Mouse (Mus musculus) ES-E14 (cell line): ENCODE measurements around the gene Tubb5. TPM values are rescaled to one million over a fixed set of nuclear protein-coding genes. Genes with fewer than 3 reads are reported as not detected.
A peak's percentile ranks its signal among the peaks of the same experiment; 100 is the strongest.
"Not testable (repeated sequence)": the region's sequence is repeated elsewhere in the genome, so short reads cannot be mapped to it uniquely, and the experiment has no call there.

Experiments
- DNase-seq: peaks from one replicate; pipeline ENCODE4 v3.0.0-alpha.2; 2013; ENCODE audit warnings: low read depth, low spot score
- H3K27ac ChIP-seq: 2 replicates; pipeline ENCODE4 v1.5.1; 2012; ENCODE audit warnings: low read depth, mild to moderate bottlenecking, low read length, moderate library complexity, mixed read lengths; ENCODE audit not compliant: poor library complexity, insufficient read depth, severe bottlenecking
- H3K36me3 ChIP-seq: 2 replicates; pipeline ENCODE4 v1.6.1; 2012; ENCODE audit warnings: mild to moderate bottlenecking, low read length, moderate library complexity, mixed read lengths; ENCODE audit not compliant: control insufficient read depth, poor library complexity, insufficient read depth, severe bottlenecking
- H3K4me1 ChIP-seq, 2 experiments: fragments of 150-350 bp in 1 of 2; sonication (generic) in 1 of 2; 2 replicates each; pipeline ENCODE4 v1.6.1; 2012; ENCODE audit warnings: low read length in 2 of 2, mild to moderate bottlenecking in 1 of 2, mixed read lengths in 1 of 2; ENCODE audit not compliant: control insufficient read depth in 2 of 2, insufficient read depth in 2 of 2, poor library complexity in 1 of 2
- H3K4me3 ChIP-seq, 2 experiments: fragments of 150-350 bp in 1 of 2; sonication (generic) in 1 of 2; 2 replicates each; pipeline ENCODE4 v1.5.1; 2012; ENCODE audit warnings: low read length in 2 of 2, low read depth in 1 of 2, mild to moderate bottlenecking in 1 of 2, mixed read lengths in 1 of 2; ENCODE audit not compliant: insufficient read depth in 1 of 2, poor library complexity in 1 of 2, severe bottlenecking in 1 of 2
- H3K9ac ChIP-seq: 2 replicates; pipeline ENCODE4 v1.6.1; 2012; ENCODE audit warnings: low read depth, mild to moderate bottlenecking, low read length, mixed read lengths; ENCODE audit not compliant: poor library complexity, insufficient read depth, severe bottlenecking
- H3K9me3 ChIP-seq: fragments of 150-350 bp; sonication (generic); 2 replicates; pipeline ENCODE4 v1.6.1; 2012; ENCODE audit warnings: low read depth, mild to moderate bottlenecking, low read length; ENCODE audit not compliant: control insufficient read depth, insufficient read depth
- CHD2 ChIP-seq: IDR thresholded peaks from 2 replicates; pipeline ENCODE4 v1.6.1; 2014; ENCODE audit warnings: mild to moderate bottlenecking, low read depth, low read length, inconsistent platforms
- HCFC1 ChIP-seq: IDR thresholded peaks from 2 replicates; pipeline ENCODE4 v1.6.1; 2012; ENCODE audit warnings: low read length, inconsistent platforms, borderline replicate concordance; ENCODE audit not compliant: insufficient read depth
- MAFK ChIP-seq: IDR thresholded peaks from 2 replicates; pipeline ENCODE4 v1.6.1; 2014; ENCODE audit warnings: mild to moderate bottlenecking, low read depth, low read length, inconsistent platforms; ENCODE audit not compliant: insufficient read depth
- ZC3H11A ChIP-seq: IDR thresholded peaks from 2 replicates; pipeline ENCODE4 v1.6.1; 2012; ENCODE audit warnings: low read depth, mild to moderate bottlenecking, inconsistent platforms, low read length, borderline replicate concordance
- ZNF384 ChIP-seq: IDR thresholded peaks from 2 replicates; pipeline ENCODE4 v1.6.1; 2012; ENCODE audit warnings: low read depth, low read length, inconsistent platforms
- in situ Hi-C, 2 experiments: fragments of 600-800 bp; cut with MboI; formaldehyde crosslinking; loops; one replicate each; pipeline ENCODE4 v1.15.1; 2025; ENCODE audit warnings: low sequenced_read_pairs in 2 of 2, inconsistent platforms in 1 of 2; ENCODE audit not compliant: unreplicated experiment in 2 of 2
- total RNA-seq: library from RNA; depleted of rRNA; stranded (reverse); fragments of 300-350 nt; gene quantifications from 2 replicates; pipeline ENCODE4 v1.2.3, GENCODE M21; 2012

The Tubb5 gene
- total RNA-seq, 1 experiment: 1,157 TPM

DNA sequence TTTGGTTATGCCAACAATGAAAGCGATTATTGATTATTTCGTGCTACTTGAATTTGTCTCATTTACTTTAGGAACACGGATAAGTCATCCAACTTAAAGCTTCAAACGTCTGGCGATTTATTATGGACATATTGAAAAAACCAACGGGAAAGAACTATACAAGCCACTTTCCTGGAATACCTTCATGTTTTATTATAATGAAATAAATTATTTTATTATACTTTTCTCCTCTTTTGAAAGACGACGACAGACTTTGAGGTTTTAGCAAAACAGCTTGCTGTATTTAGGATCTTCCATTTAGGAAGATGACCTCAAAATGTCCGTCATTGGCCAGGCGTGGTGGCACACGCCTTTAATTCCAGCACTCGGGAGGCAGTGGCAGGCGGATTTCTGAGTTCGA, 2.5 kb upstream of the Tubb5 start:
- DNase-seq: no peak
- Histone ChIP-seq H3K36me3 (peaks cover 18% of the 10 kb centered on the region), H3K9me3 (no peaks in the 10 kb centered on the region), H3K9ac (no peak overlapping the region; the same call in 1 of the 2 replicates), H3K4me3 (peak overlapping the region; percentile 54 to 63; a peak in 3 of 4 replicates), H3K4me1 (peaks cover under 1 to 13% of the 10 kb centered on the region in 2 experiments), H3K27ac (peak overlapping the region; percentile 34; the same call in 1 of the 2 replicates)
- in situ Hi-C loops: no loop called here
- TF ChIP-seq MAFK: no peak
- TF ChIP-seq ZC3H11A: no peak
- no peak for TF ChIP-seq CHD2
- TF ChIP-seq HCFC1: no peak
- TF ChIP-seq ZNF384: no peak

- Histone ChIP-seq H3K9ac (peak overlapping the region; percentile 58; the same call in 1 of the 2 replicates), H3K4me1 (peaks cover 8 to 13% of the 10 kb centered on the region in 2 experiments), H3K4me3 (peak overlapping the region; percentile 62 to 96; a peak in 2 of 4 replicates), H3K36me3 (peaks cover 28% of the 10 kb centered on the region)
- in situ Hi-C loops, DNase-seq, H3K27ac ChIP-seq, H3K9me3 ChIP-seq: not testable (repeated sequence)
Measured at GRCm38 (mm10) chr17:35839002-35839401, 896 bp upstream of the Tubb5 start.

- no peak for DNase-seq
- peak overlapping the region; percentile 64; the same call in 1 of the 2 replicates for H3K27ac ChIP-seq
- H3K4me1 ChIP-seq: peaks cover 8 to 13% of the 10 kb centered on the region in 2 experiments
- peak overlapping the region; percentile 58; the same call in 1 of the 2 replicates for H3K9ac ChIP-seq
- no peaks in the 10 kb centered on the region for H3K9me3 ChIP-seq
- TF ChIP-seq MAFK (peak; percentile 66; the same call in 1 of the 2 replicates), ZNF384 (no peak)
- H3K36me3 ChIP-seq: peaks cover 32% of the 10 kb centered on the region
- H3K4me3 ChIP-seq: peak overlapping the region; percentile 62 to 96
- in situ Hi-C loops: no loop called here
Measured at GRCm38 (mm10) chr17:35838570-35838969, 464 bp upstream of the Tubb5 start.

DNA sequence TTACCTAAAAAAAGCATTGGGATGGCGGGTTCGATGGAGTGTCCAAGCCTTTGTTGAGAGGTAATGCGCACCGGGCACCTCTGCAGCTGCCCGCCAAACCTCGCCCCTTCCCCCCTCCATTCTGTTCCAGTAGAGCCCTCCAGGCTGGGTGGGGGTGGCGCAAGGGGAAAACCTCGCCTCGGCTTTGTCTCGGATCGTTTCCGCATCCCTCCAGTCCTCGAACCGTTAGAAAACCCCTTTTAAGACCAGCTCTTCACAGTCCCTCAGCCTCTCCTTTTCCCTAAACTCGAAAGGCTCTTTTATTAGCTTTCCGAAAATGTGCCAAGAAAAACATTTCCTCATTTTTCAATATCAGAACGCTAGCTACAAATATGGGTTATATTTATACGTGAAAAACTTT, 619 bp downstream of the Tubb5 start:
- Histone ChIP-seq H3K4me3 (peak overlapping the region; percentile 88 to 96), H3K36me3 (peaks cover 32% of the 10 kb centered on the region), H3K27ac (peak overlapping the region; percentile 83), H3K4me1 (peaks cover 7 to 8% of the 10 kb centered on the region in 2 experiments), H3K9ac (peak overlapping the region; percentile 74), H3K9me3 (no peaks in the 10 kb centered on the region)
- in situ Hi-C loops: no loop called here
- TF ChIP-seq MAFK: no peak
- no peak for TF ChIP-seq CHD2
- no peak for TF ChIP-seq ZC3H11A
- no peak for TF ChIP-seq ZNF384
- no peak for TF ChIP-seq HCFC1
- no peak for DNase-seq

DNA sequence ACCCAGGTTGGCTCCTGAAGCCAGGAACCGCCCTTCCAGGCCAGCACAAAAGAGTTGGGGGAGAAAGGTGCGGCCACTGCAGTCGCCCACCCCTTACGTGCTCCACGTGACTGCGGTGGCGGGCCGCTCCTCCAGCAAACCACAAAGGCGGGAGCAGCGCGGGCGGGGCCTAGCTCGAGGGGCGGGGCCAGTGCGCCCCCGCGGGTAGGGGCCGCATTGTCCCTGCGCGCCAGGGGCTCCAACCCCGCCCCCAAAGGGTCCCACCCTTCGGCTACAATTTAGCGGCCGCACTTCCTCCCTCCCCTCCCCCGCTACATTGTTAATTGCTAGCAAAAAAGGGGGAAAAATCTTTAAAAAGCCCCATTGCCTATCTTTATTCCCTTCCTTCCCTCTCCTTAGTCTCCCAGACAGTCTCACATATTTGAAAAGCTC, 1.1 kb downstream of the Tubb5 start:
- peaks cover 6 to 8% of the 10 kb centered on the region in 2 experiments; a peak in 3 of 4 replicates for H3K4me1 ChIP-seq
- no peaks in the 10 kb centered on the region for H3K9me3 ChIP-seq
- peak overlapping the region; percentile 83 for H3K27ac ChIP-seq
- H3K4me3 ChIP-seq: peak overlapping the region; percentile 88 to 96
- in situ Hi-C loops: no loop called here
- DNase-seq: peak; percentile 91
- TF ChIP-seq CHD2 (no peak), ZNF384 (no peak), ZC3H11A (no peak), HCFC1 (no peak), MAFK (no peak)
- peaks cover 35% of the 10 kb centered on the region for H3K36me3 ChIP-seq
- H3K9ac ChIP-seq: peak overlapping the region; percentile 87
